Mouse (Mus musculus): ENCODE measurements around the gene Tom1l2. TPM values are rescaled to one million over a fixed set of nuclear protein-coding genes. Genes with fewer than 3 reads are reported as not detected.

Gene Tom1l2
- polyA plus RNA-seq, 1 experiment from 2014 or later: 9.0 TPM

- 86% methylated on average over 11 of the region's 11 CpGs for WGBS
- Histone ChIP-seq H3K4me1 (ENCODE audit: control insufficient read depth, insufficient read depth, low read length) (0 out of 2 replicates have a peak, but pooled peaks cover 2% of the 10 kb centered on the region), H3K4me3 (ENCODE audit: low read depth, low read length) (no peak overlapping the region), H3K27ac (replicated peaks; ENCODE audit: low read depth, low read length) (0 out of 2 replicates have a peak overlapping the region, but pooled peaks have one; percentile 13), H3K36me3 (replicated peaks; ENCODE audit: control insufficient read depth, insufficient read depth, low read depth, low read length) (peaks cover 27% of the 10 kb centered on the region), H3K4me2 (ENCODE audit: low read depth, low read length) (no peak overlapping the region), H3K9me3 (replicated peaks; ENCODE audit: control insufficient read depth, low read length) (no peaks in the 10 kb centered on the region), H3K27me3 (ENCODE audit: control insufficient read depth, insufficient read depth, low read length) (no peaks in the 10 kb centered on the region), H3K9ac (replicated peaks; ENCODE audit: low read length) (peak overlapping the region; percentile 9; the same call in 1 of the 2 replicates)
- DNase-seq (ENCODE audit: low spot score) (no peak), ATAC-seq (replicated peaks; ENCODE audit: insufficient number of reproducible peaks, low FRiP score, low TSS enrichment, low read depth) (no peak)
Observed at GRCm38 (mm10) chr11:60200384-60200783, 152.3 kb downstream of the Tom1l2 start.

DNA sequence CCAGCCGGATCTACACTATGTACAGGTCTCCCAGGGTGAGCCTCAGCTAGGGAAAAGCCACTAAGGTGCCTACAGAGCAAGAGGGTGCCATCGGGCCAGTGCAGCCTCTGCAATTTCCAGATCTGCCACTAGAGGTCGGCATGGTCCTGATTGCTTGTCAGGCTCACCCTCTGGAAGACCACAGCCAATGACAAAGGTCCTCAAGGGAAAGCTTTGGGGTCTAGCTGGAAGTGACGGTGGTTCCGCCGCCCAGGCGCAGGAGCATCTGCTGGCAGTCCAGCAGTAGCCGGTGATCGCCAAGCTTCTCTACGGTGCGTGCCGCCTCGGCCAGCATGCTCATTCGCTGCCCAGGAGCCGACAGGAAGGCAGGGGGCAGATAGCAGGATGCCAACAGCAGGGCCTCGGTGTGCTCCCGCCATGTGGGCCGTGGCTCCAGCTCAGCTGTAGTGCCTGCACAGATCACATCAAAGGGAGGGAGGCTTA lies 153.0 kb downstream of the Tom1l2 start:
- H3K9me3 ChIP-seq (replicated peaks; ENCODE audit: control insufficient read depth, low read length): 0 out of 2 replicates have a peak, but pooled peaks cover under 1% of the 10 kb centered on the region
- H3K4me3 ChIP-seq (ENCODE audit: low read depth, low read length): no peak overlapping the region
- no peak overlapping the region for H3K4me2 ChIP-seq (ENCODE audit: low read depth, low read length)
- H3K9ac ChIP-seq (replicated peaks; ENCODE audit: low read length): no peak overlapping the region
- H3K27me3 ChIP-seq (ENCODE audit: control insufficient read depth, insufficient read depth, low read length): no peaks in the 10 kb centered on the region
- 0 out of 2 replicates have a peak overlapping the region, but pooled peaks have one; percentile 13 for H3K27ac ChIP-seq (replicated peaks; ENCODE audit: low read depth, low read length)
- WGBS: 16% methylated on average over 18 of the region's 18 CpGs
- peaks cover 32% of the 10 kb centered on the region for H3K36me3 ChIP-seq (replicated peaks; ENCODE audit: control insufficient read depth, insufficient read depth, low read depth, low read length)
- H3K4me1 ChIP-seq (ENCODE audit: control insufficient read depth, insufficient read depth, low read length): 0 out of 2 replicates have a peak, but pooled peaks cover 2% of the 10 kb centered on the region
- ATAC-seq (replicated peaks; ENCODE audit: insufficient number of reproducible peaks, low FRiP score, low TSS enrichment, low read depth): peak; percentile 66
- DNase-seq (ENCODE audit: low spot score): peak; percentile 93

GRCm38 (mm10) chr11:60198651-60199050 lies 154.1 kb downstream of the Tom1l2 start:
- Histone ChIP-seq H3K4me3 (ENCODE audit: low read depth, low read length) (no peak overlapping the region), H3K4me1 (ENCODE audit: control insufficient read depth, insufficient read depth, low read length) (0 out of 2 replicates have a peak, but pooled peaks cover 2% of the 10 kb centered on the region), H3K4me2 (ENCODE audit: low read depth, low read length) (no peak overlapping the region), H3K9me3 (replicated peaks; ENCODE audit: control insufficient read depth, low read length) (peaks cover 4% of the 10 kb centered on the region; the same call in 1 of the 2 replicates), H3K9ac (replicated peaks; ENCODE audit: low read length) (no peak overlapping the region), H3K27me3 (ENCODE audit: control insufficient read depth, insufficient read depth, low read length) (no peaks in the 10 kb centered on the region), H3K36me3 (replicated peaks; ENCODE audit: control insufficient read depth, insufficient read depth, low read depth, low read length) (peaks cover 36% of the 10 kb centered on the region), H3K27ac (replicated peaks; ENCODE audit: low read depth, low read length) (no peak overlapping the region)
- ATAC-seq (replicated peaks; ENCODE audit: insufficient number of reproducible peaks, low FRiP score, low TSS enrichment, low read depth): no peak
- 91% methylated on average over 12 of the region's 12 CpGs for WGBS
- no peak for DNase-seq (ENCODE audit: low spot score)

- H3K4me3 ChIP-seq (ENCODE audit: low read depth, low read length): no peak overlapping the region
- H3K9ac ChIP-seq (replicated peaks; ENCODE audit: low read length): no peak overlapping the region
- no peak overlapping the region for H3K27ac ChIP-seq (replicated peaks; ENCODE audit: low read depth, low read length)
- 85% methylated on average over 24 of the region's 24 CpGs for whole genome bisulfite sequencing
- H3K9me3 ChIP-seq (replicated peaks; ENCODE audit: control insufficient read depth, low read length): peaks cover 4% of the 10 kb centered on the region; the same call in 1 of the 2 replicates
- 0 out of 2 replicates have a peak, but pooled peaks cover 2% of the 10 kb centered on the region for H3K4me1 ChIP-seq (ENCODE audit: control insufficient read depth, insufficient read depth, low read length)
- ATAC-seq (replicated peaks; ENCODE audit: insufficient number of reproducible peaks, low FRiP score, low TSS enrichment, low read depth) (peak; percentile 9; the same call in 1 of the 2 replicates), DNase-seq (ENCODE audit: low spot score) (no peak)
- H3K36me3 ChIP-seq (replicated peaks; ENCODE audit: control insufficient read depth, insufficient read depth, low read depth, low read length): peaks cover 34% of the 10 kb centered on the region
- H3K27me3 ChIP-seq (ENCODE audit: control insufficient read depth, insufficient read depth, low read length): no peaks in the 10 kb centered on the region
- no peak overlapping the region for H3K4me2 ChIP-seq (ENCODE audit: low read depth, low read length)
Observed at GRCm38 (mm10) chr11:60197998-60198619, 154.6 kb downstream of the Tom1l2 start.

GRCm38 (mm10) chr11:60196344-60196743 lies 156.4 kb downstream of the Tom1l2 start:
- no peak for ATAC-seq (replicated peaks; ENCODE audit: insufficient number of reproducible peaks, low FRiP score, low TSS enrichment, low read depth)
- Histone ChIP-seq H3K27me3 (ENCODE audit: control insufficient read depth, insufficient read depth, low read length) (no peaks in the 10 kb centered on the region), H3K9ac (replicated peaks; ENCODE audit: low read length) (no peak overlapping the region), H3K36me3 (replicated peaks; ENCODE audit: control insufficient read depth, insufficient read depth, low read depth, low read length) (peaks cover 27% of the 10 kb centered on the region), H3K4me2 (ENCODE audit: low read depth, low read length) (no peak overlapping the region), H3K27ac (replicated peaks; ENCODE audit: low read depth, low read length) (no peak overlapping the region), H3K9me3 (replicated peaks; ENCODE audit: control insufficient read depth, low read length) (peaks cover 4% of the 10 kb centered on the region; the same call in 1 of the 2 replicates), H3K4me3 (ENCODE audit: low read depth, low read length) (no peak overlapping the region), H3K4me1 (ENCODE audit: control insufficient read depth, insufficient read depth, low read length) (0 out of 2 replicates have a peak, but pooled peaks cover 2% of the 10 kb centered on the region)
- 87% methylated on average over 5 of the region's 5 CpGs for WGBS
- DNase-seq (ENCODE audit: low spot score): no peak

DNA sequence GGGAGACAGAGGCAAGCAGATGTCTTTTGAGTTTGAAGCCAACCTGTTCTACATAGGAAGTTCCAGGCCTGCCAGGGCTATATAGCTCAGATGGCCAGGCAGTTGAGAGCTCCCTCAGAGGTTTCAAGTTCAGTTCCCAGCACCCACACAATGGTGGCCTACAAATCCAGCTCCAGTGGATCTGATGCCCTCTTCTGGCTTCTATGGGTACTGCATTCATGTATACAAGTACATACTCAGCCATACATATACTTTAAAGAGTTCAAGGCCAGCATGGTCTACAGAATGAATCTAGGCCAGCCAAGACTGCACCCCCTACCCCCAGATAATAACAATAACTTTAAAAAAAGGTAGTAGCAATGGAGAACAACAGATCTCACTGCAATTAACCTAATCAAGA lies 157.6 kb downstream of the Tom1l2 start:
- H3K9me3 ChIP-seq (replicated peaks; ENCODE audit: control insufficient read depth, low read length): peaks cover 4% of the 10 kb centered on the region; the same call in 1 of the 2 replicates
- no peak overlapping the region for H3K27ac ChIP-seq (replicated peaks; ENCODE audit: low read depth, low read length)
- no peak for ATAC-seq (replicated peaks; ENCODE audit: insufficient number of reproducible peaks, low FRiP score, low TSS enrichment, low read depth)
- H3K4me3 ChIP-seq (ENCODE audit: low read depth, low read length): no peak overlapping the region
- H3K9ac ChIP-seq (replicated peaks; ENCODE audit: low read length): no peak overlapping the region
- 0 out of 2 replicates have a peak, but pooled peaks cover 2% of the 10 kb centered on the region for H3K4me1 ChIP-seq (ENCODE audit: control insufficient read depth, insufficient read depth, low read length)
- no peak overlapping the region for H3K4me2 ChIP-seq (ENCODE audit: low read depth, low read length)
- peak; percentile 53 for DNase-seq (ENCODE audit: low spot score)
- H3K27me3 ChIP-seq (ENCODE audit: control insufficient read depth, insufficient read depth, low read length): no peaks in the 10 kb centered on the region
- H3K36me3 ChIP-seq (replicated peaks; ENCODE audit: control insufficient read depth, insufficient read depth, low read depth, low read length): peaks cover 28% of the 10 kb centered on the region

- ATAC-seq (replicated peaks; ENCODE audit: insufficient number of reproducible peaks, low FRiP score, low TSS enrichment, low read depth) (no peak), DNase-seq (ENCODE audit: low spot score) (no peak)
- H3K27ac ChIP-seq (replicated peaks; ENCODE audit: low read depth, low read length): no peak overlapping the region
- H3K9me3 ChIP-seq (replicated peaks; ENCODE audit: control insufficient read depth, low read length): peaks cover 4% of the 10 kb centered on the region; the same call in 1 of the 2 replicates
- WGBS: 59% methylated on average over 4 of the region's 4 CpGs
- H3K9ac ChIP-seq (replicated peaks; ENCODE audit: low read length): no peak overlapping the region
- H3K4me2 ChIP-seq (ENCODE audit: low read depth, low read length): no peak overlapping the region
- no peak overlapping the region for H3K4me3 ChIP-seq (ENCODE audit: low read depth, low read length)
- H3K4me1 ChIP-seq (ENCODE audit: control insufficient read depth, insufficient read depth, low read length): no peaks in the 10 kb centered on the region
- peaks cover 37% of the 10 kb centered on the region for H3K36me3 ChIP-seq (replicated peaks; ENCODE audit: control insufficient read depth, insufficient read depth, low read depth, low read length)
- H3K27me3 ChIP-seq (ENCODE audit: control insufficient read depth, insufficient read depth, low read length): no peaks in the 10 kb centered on the region
Observed at GRCm38 (mm10) chr11:60193556-60193955, 159.1 kb downstream of the Tom1l2 start.

GRCm38 (mm10) chr11:60192534-60192933 lies 160.2 kb downstream of the Tom1l2 start:
- Histone ChIP-seq H3K4me3 (ENCODE audit: low read depth, low read length) (no peak overlapping the region), H3K27me3 (ENCODE audit: control insufficient read depth, insufficient read depth, low read length) (no peaks in the 10 kb centered on the region), H3K9me3 (replicated peaks; ENCODE audit: control insufficient read depth, low read length) (peaks cover 4% of the 10 kb centered on the region; the same call in 1 of the 2 replicates), H3K9ac (replicated peaks; ENCODE audit: low read length) (no peak overlapping the region), H3K4me2 (ENCODE audit: low read depth, low read length) (no peak overlapping the region), H3K36me3 (replicated peaks; ENCODE audit: control insufficient read depth, insufficient read depth, low read depth, low read length) (peaks cover 47% of the 10 kb centered on the region), H3K27ac (replicated peaks; ENCODE audit: low read depth, low read length) (no peak overlapping the region), H3K4me1 (ENCODE audit: control insufficient read depth, insufficient read depth, low read length) (no peaks in the 10 kb centered on the region)
- ATAC-seq (replicated peaks; ENCODE audit: insufficient number of reproducible peaks, low FRiP score, low TSS enrichment, low read depth) (no peak), DNase-seq (ENCODE audit: low spot score) (no peak)
- WGBS: 81% methylated on average over 6 of the region's 6 CpGs
